Mouse (Mus musculus) cortical plate, adult 2 months (tissue): ENCODE measurements around the gene Fcna.

Experiments
- CTCF ChIP-seq: fragments of 200-500 bp; IDR thresholded peaks from 2 replicates; pipeline ENCODE4 v1.5.1; 2011; ENCODE audit warnings: mild to moderate bottlenecking, control low read depth, low read length; ENCODE audit not compliant: insufficient read depth; ENCODE audit errors: extremely low read depth
- POLR2A ChIP-seq: fragments of 200-500 bp; IDR thresholded peaks from 2 replicates; pipeline ENCODE4 v1.6.1; 2011; ENCODE audit warnings: mild to moderate bottlenecking, low read length, control low read depth; ENCODE audit not compliant: insufficient read depth; ENCODE audit errors: extremely low read depth

- no peak for TF ChIP-seq CTCF
- no peak for TF ChIP-seq POLR2A
Observed at GRCm38 (mm10) chr2:25584152-25584551, 43.7 kb downstream of the Fcna start.
